Mouse (Mus musculus): ENCODE data around the gene Cnnm2. TPM values are rescaled to one million over a fixed set of nuclear protein-coding genes. Genes with fewer than 3 reads are reported as not detected.

Gene Cnnm2
- total and polyA plus RNA-seq, 2 experiments from 2014 or later: 6.2 to 16.6 TPM

- DNase-seq (no peak), ATAC-seq (no peak)
- Histone ChIP-seq H3K9ac (no peak overlapping the region), H3K4me3 (ENCODE audit: low read depth, low read length) (no peak overlapping the region), H3K27me3 (ENCODE audit: insufficient read depth, low read length) (no peaks in the 10 kb centered on the region), H3K36me3 (ENCODE audit: insufficient read depth) (no peaks in the 10 kb centered on the region; the same call in 1 of the 2 replicates), H3K9me3 (ENCODE audit: low read length) (no peaks in the 10 kb centered on the region), H3K4me1 (ENCODE audit: insufficient read depth) (no peaks in the 10 kb centered on the region), H3K4me2 (ENCODE audit: low read depth) (no peak overlapping the region), H3K27ac (ENCODE audit: low read depth, low read length) (no peak overlapping the region)
- no peak for TF ChIP-seq CTCF (IDR thresholded peaks at IDR 0.05; ENCODE audit: low read depth)
- WGBS: 75% methylated on average over 6 of the region's 6 CpGs
These were observed 102.7 kb downstream of the Cnnm2 start for GRCm38 (mm10) chr19:46864079-46864478.

DNA sequence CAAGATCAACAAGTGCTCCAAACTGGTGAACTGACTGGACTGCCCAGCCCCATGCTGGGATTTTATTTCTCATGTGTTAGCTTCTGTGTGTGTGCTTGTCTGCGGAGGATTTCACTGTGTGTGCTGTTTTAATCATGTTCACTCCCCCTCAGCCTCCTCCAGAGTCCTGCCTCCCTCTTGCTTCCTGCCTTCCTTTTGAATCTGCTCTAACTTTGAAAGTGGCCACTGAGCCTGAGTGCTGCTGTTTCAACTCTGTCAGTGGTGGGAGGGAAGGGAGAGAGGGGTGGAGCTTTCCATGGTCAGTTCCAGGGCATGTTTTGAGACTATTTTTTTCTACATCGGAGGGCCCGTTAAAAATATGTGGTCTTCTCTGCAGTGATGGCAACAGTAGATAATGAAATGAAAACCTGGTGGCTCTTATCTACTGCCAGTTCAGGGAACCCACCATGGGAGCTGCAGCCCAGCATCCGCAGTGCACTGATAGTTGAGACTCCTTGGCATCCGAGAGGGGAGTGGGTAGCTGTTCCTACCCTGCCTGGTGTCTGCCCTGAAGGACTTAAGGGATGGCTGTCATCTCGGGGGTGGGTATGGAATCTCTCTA is 103.4 kb downstream of the Cnnm2 start:
- H3K27ac ChIP-seq (ENCODE audit: low read depth, low read length): no peak overlapping the region
- ATAC-seq: no peak
- TF ChIP-seq CTCF (IDR thresholded peaks at IDR 0.05; ENCODE audit: low read depth): no peak
- no peak overlapping the region for H3K9ac ChIP-seq
- no peak overlapping the region for H3K4me3 ChIP-seq (ENCODE audit: low read depth, low read length)
- no peak for DNase-seq
- H3K4me2 ChIP-seq (ENCODE audit: low read depth): no peak overlapping the region
- no peaks in the 10 kb centered on the region; the same call in 1 of the 2 replicates for H3K36me3 ChIP-seq (ENCODE audit: insufficient read depth)
- no peaks in the 10 kb centered on the region for H3K27me3 ChIP-seq (ENCODE audit: insufficient read depth, low read length)
- no peaks in the 10 kb centered on the region for H3K9me3 ChIP-seq (ENCODE audit: low read length)
- no peaks in the 10 kb centered on the region for H3K4me1 ChIP-seq (ENCODE audit: insufficient read depth)
- WGBS: 76% methylated on average over 6 of the region's 6 CpGs

- 94% methylated on average over 4 of the region's 4 CpGs for WGBS
- H3K4me3 ChIP-seq (ENCODE audit: low read depth, low read length): no peak overlapping the region
- no peak overlapping the region for H3K9ac ChIP-seq
These were observed 104.0 kb downstream of the Cnnm2 start for GRCm38 (mm10) chr19:46865381-46865780.

GRCm38 (mm10) chr19:46869049-46869448 is 107.7 kb downstream of the Cnnm2 start:
- no peak overlapping the region for H3K4me2 ChIP-seq (ENCODE audit: low read depth)
- no peaks in the 10 kb centered on the region; the same call in 1 of the 2 replicates for H3K36me3 ChIP-seq (ENCODE audit: insufficient read depth)
- TF ChIP-seq CTCF (IDR thresholded peaks at IDR 0.05; ENCODE audit: low read depth): no peak
- no peaks in the 10 kb centered on the region for H3K4me1 ChIP-seq (ENCODE audit: insufficient read depth)
- H3K27me3 ChIP-seq (ENCODE audit: insufficient read depth, low read length): no peaks in the 10 kb centered on the region
- no peak for DNase-seq
- H3K27ac ChIP-seq (ENCODE audit: low read depth, low read length): no peak overlapping the region
- H3K9ac ChIP-seq: no peak overlapping the region
- 58% methylated on average over 11 of the region's 11 CpGs for WGBS
- H3K4me3 ChIP-seq (ENCODE audit: low read depth, low read length): no peak overlapping the region
- H3K9me3 ChIP-seq (ENCODE audit: low read length): no peaks in the 10 kb centered on the region
- ATAC-seq: no peak

More at GRCm38 (mm10) chr19:46865381-46865780, 104.0 kb downstream of the Cnnm2 start:
- no peak for TF ChIP-seq CTCF (IDR thresholded peaks at IDR 0.05; ENCODE audit: low read depth)
- ATAC-seq: no peak
- Histone ChIP-seq H3K36me3 (ENCODE audit: insufficient read depth) (no peaks in the 10 kb centered on the region; the same call in 1 of the 2 replicates), H3K27me3 (ENCODE audit: insufficient read depth, low read length) (no peaks in the 10 kb centered on the region), H3K4me2 (ENCODE audit: low read depth) (no peak overlapping the region), H3K4me1 (ENCODE audit: insufficient read depth) (no peaks in the 10 kb centered on the region), H3K9me3 (ENCODE audit: low read length) (no peaks in the 10 kb centered on the region), H3K27ac (ENCODE audit: low read depth, low read length) (no peak overlapping the region)
- no peak for DNase-seq

GRCm38 (mm10) chr19:46869526-46869925 is 108.1 kb downstream of the Cnnm2 start:
- Histone ChIP-seq H3K9me3 (ENCODE audit: low read length) (no peaks in the 10 kb centered on the region), H3K9ac (no peak overlapping the region), H3K36me3 (ENCODE audit: insufficient read depth) (no peaks in the 10 kb centered on the region; the same call in 1 of the 2 replicates), H3K27me3 (ENCODE audit: insufficient read depth, low read length) (no peaks in the 10 kb centered on the region), H3K4me3 (ENCODE audit: low read depth, low read length) (no peak overlapping the region), H3K4me2 (ENCODE audit: low read depth) (no peak overlapping the region), H3K4me1 (ENCODE audit: insufficient read depth) (no peaks in the 10 kb centered on the region), H3K27ac (ENCODE audit: low read depth, low read length) (no peak overlapping the region)
- WGBS: 11% methylated on average over 6 of the region's 6 CpGs
- ATAC-seq: peak; percentile 87
- TF ChIP-seq CTCF (IDR thresholded peaks at IDR 0.05; ENCODE audit: low read depth): peak; percentile 94
- DNase-seq: peak; percentile 88

DNA sequence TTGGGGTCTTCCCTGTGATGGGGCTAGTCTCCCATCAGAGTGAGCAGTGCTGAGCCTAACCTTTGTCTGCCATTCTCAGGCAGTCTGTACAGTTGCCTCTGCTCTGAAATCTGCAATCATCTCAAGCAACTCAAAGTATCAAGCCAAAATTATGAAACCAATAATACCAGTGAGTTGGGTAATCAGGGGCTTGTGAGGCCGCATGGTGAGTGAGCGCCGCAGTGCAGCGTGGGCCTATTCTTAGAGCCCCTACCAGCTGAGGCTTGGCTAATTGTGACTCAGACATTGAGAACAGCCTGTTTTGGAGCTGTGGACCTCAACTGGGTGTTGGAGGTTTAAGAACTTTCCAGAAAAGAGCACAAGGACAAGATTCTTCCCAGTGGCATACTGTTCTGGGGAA is 109.7 kb downstream of the Cnnm2 start:
- Histone ChIP-seq H3K36me3 (ENCODE audit: insufficient read depth) (no peaks in the 10 kb centered on the region; the same call in 1 of the 2 replicates), H3K27me3 (ENCODE audit: insufficient read depth, low read length) (no peaks in the 10 kb centered on the region), H3K27ac (ENCODE audit: low read depth, low read length) (no peak overlapping the region), H3K4me2 (ENCODE audit: low read depth) (no peak overlapping the region), H3K4me1 (ENCODE audit: insufficient read depth) (no peaks in the 10 kb centered on the region), H3K9me3 (ENCODE audit: low read length) (no peaks in the 10 kb centered on the region), H3K9ac (no peak overlapping the region), H3K4me3 (ENCODE audit: low read depth, low read length) (no peak overlapping the region)
- 94% methylated on average over 4 of the region's 4 CpGs for WGBS
- ATAC-seq (no peak), DNase-seq (no peak)
- TF ChIP-seq CTCF (IDR thresholded peaks at IDR 0.05; ENCODE audit: low read depth): no peak

GRCm38 (mm10) chr19:46871651-46872050 is 110.3 kb downstream of the Cnnm2 start:
- H3K4me3 ChIP-seq (ENCODE audit: low read depth, low read length): no peak overlapping the region
- no peaks in the 10 kb centered on the region; the same call in 1 of the 2 replicates for H3K36me3 ChIP-seq (ENCODE audit: insufficient read depth)
- TF ChIP-seq CTCF (IDR thresholded peaks at IDR 0.05; ENCODE audit: low read depth): no peak
- no peak for ATAC-seq
- WGBS: 78% methylated on average over 7 of the region's 7 CpGs
- no peaks in the 10 kb centered on the region for H3K9me3 ChIP-seq (ENCODE audit: low read length)
- no peak overlapping the region for H3K4me2 ChIP-seq (ENCODE audit: low read depth)
- no peaks in the 10 kb centered on the region for H3K27me3 ChIP-seq (ENCODE audit: insufficient read depth, low read length)
- no peak overlapping the region for H3K9ac ChIP-seq
- no peak for DNase-seq
- no peaks in the 10 kb centered on the region for H3K4me1 ChIP-seq (ENCODE audit: insufficient read depth)
- H3K27ac ChIP-seq (ENCODE audit: low read depth, low read length): no peak overlapping the region
